8 mouse cellular contexts compared by ENCODE assay signal in the genomic region with DNA sequence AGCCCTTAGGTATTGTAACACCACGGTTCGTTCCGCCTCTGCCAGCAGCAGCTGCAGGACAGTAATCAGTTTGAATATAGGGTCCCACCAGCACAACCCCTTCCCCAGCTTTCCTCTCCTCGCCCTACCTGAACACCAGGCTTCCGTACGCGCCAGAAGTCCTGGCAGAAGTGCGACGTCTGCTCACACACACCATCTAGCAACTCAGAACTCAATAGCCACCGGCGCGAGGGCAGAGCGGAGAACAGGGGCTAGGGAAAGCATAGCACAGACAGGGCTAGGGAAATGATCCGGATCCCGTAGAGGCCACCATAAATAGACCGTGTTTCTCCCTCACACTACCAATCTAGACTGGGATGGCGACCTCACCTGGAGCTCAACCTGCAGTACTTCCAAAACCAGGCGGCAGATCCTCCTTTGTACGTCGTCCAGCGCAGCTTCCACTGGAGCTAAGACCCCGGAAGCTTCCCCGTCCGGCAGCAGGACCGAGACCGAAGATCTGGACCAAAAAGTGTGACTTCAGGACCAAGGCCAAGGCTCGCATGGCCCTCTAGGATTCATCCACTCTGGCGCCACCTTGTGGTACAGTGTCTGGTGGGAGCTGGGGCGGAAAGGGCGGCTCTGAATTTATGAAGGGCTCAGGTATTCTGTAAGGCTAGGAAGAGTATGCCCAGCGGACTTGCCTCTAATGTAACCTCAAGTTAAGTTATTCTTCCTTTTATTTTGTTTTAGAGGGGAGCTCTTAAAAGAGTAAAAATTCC. TPM values are rescaled to one million over a fixed set of nuclear protein-coding genes. Genes with fewer than 3 reads are reported as not detected.
A peak's percentile ranks its signal among the peaks of the same experiment; 100 is the strongest.
DNase-seq lines count a peak whose midpoint lies in the region; ATAC-seq and TF ChIP-seq lines count a peak whose summit lies in the region.

No protein-coding gene starts in this region.

- peak; percentile 59 to 72 for DNase-seq in frontal cortex, postnatal 25 days (ENCODE audit: low spot score in 2 of 2)
- peak; percentile 97 for DNase-seq in embryo, embryonic 10 days (ENCODE audit: low spot score)
- peak; percentile 98 for DNase-seq in heart, adult 11 months
- DNase-seq in limb, embryonic 14.5 days (ENCODE audit: low spot score), result peak; percentile 92
- DNase-seq in spleen, postnatal 10 days (ENCODE audit: low spot score in 2 of 2), result peak; percentile 96 to 98

- TF ChIP-seq POLR2A in limb, embryonic 14.5 days (IDR thresholded peaks at IDR 0.05; ENCODE audit: borderline replicate concordance, extremely low read depth, insufficient read depth, insufficient read length), result no peak

- no peak overlapping the region for H3K9ac ChIP-seq in intestine, postnatal 0 days (ENCODE audit: low read depth, low read length)
- H3K9ac ChIP-seq in limb, embryonic 14.5 days (ENCODE audit: low read depth, low read length, severe bottlenecking), result no peak overlapping the region
- peak overlapping the region; percentile 50 for H3K9ac ChIP-seq in midbrain, embryonic 16.5 days (ENCODE audit: low read depth, low read length)

- peak; percentile 97 for TF ChIP-seq CTCF in intestine, postnatal 0 days (IDR thresholded peaks at IDR 0.05; ENCODE audit: low read depth)

- no peaks in the 10 kb centered on the region for H3K9me3 ChIP-seq in intestine, postnatal 0 days (ENCODE audit: control insufficient read depth)
- no peaks in the 10 kb centered on the region for H3K9me3 ChIP-seq in limb, embryonic 14.5 days (ENCODE audit: control insufficient read depth, low read length)
- no peaks in the 10 kb centered on the region for H3K9me3 ChIP-seq in midbrain, embryonic 16.5 days (replicated peaks; ENCODE audit: control insufficient read depth, low read length, poor library complexity, severe bottlenecking)

- H3K27ac ChIP-seq in intestine, postnatal 0 days (ENCODE audit: low read depth, low read length), result no peak overlapping the region
- H3K27ac ChIP-seq in limb, embryonic 14.5 days (replicated peaks; ENCODE audit: low read depth, low read length), result no peak overlapping the region
- H3K27ac ChIP-seq in midbrain, embryonic 16.5 days (ENCODE audit: low read length), result no peak overlapping the region

- peaks cover 13% of the 10 kb centered on the region; the same call in 1 of the 2 replicates for H3K4me1 ChIP-seq in intestine, postnatal 0 days (replicated peaks; ENCODE audit: control insufficient read depth, insufficient read depth, low read length)
- peaks cover 18% of the 10 kb centered on the region for H3K4me1 ChIP-seq in limb, embryonic 14.5 days (ENCODE audit: control insufficient read depth, insufficient read depth, low read length)
- H3K4me1 ChIP-seq in midbrain, embryonic 16.5 days (ENCODE audit: control insufficient read depth, insufficient read depth, low read length), result peaks cover 34% of the 10 kb centered on the region

- no peaks in the 10 kb centered on the region for H3K36me3 ChIP-seq in intestine, postnatal 0 days (ENCODE audit: control insufficient read depth, insufficient read depth)
- no peaks in the 10 kb centered on the region for H3K36me3 ChIP-seq in limb, embryonic 14.5 days (ENCODE audit: control insufficient read depth, insufficient read depth, low read length)
- no peaks in the 10 kb centered on the region; the same call in 1 of the 2 replicates for H3K36me3 ChIP-seq in midbrain, embryonic 16.5 days (ENCODE audit: control insufficient read depth, insufficient read depth, low read length)

- H3K27me3 ChIP-seq in intestine, postnatal 0 days (replicated peaks; ENCODE audit: control insufficient read depth, insufficient read depth, low read length), result peaks cover 12% of the 10 kb centered on the region
- peaks cover 12% of the 10 kb centered on the region for H3K27me3 ChIP-seq in limb, embryonic 14.5 days (ENCODE audit: control insufficient read depth, insufficient read depth, low read length)
- no peaks in the 10 kb centered on the region for H3K27me3 ChIP-seq in midbrain, embryonic 16.5 days (ENCODE audit: control insufficient read depth, insufficient read depth, low read depth, low read length)

- H3K4me3 ChIP-seq in intestine, postnatal 0 days (ENCODE audit: low read depth, low read length), result peak overlapping the region; percentile 64
- H3K4me3 ChIP-seq in limb, embryonic 14.5 days (replicated peaks; ENCODE audit: low read length), result peak overlapping the region; percentile 47; the same call in 1 of the 2 replicates
- peak overlapping the region; percentile 52 for H3K4me3 ChIP-seq in midbrain, embryonic 16.5 days (ENCODE audit: low read depth, low read length)

- H3K4me2 ChIP-seq in intestine, postnatal 0 days (replicated peaks; ENCODE audit: low read depth), result peak overlapping the region; percentile 88
- H3K4me2 ChIP-seq in limb, embryonic 14.5 days (replicated peaks; ENCODE audit: low read depth, low read length, severe bottlenecking), result peak overlapping the region; percentile 62
- H3K4me2 ChIP-seq in midbrain, embryonic 16.5 days (ENCODE audit: low read length), result peak overlapping the region; percentile 79

- 11% methylated on average over 31 of the region's 31 CpGs for WGBS in intestine, postnatal 0 days
- 6% methylated on average over 31 of the region's 31 CpGs for WGBS in limb, embryonic 14.5 days
- WGBS in midbrain, embryonic 16.5 days, result 9% methylated on average over 31 of the region's 31 CpGs

- ATAC-seq in frontal cortex, adult (ENCODE audit: low TSS enrichment), result no peak
- ATAC-seq in intestine, postnatal 0 days, result no peak
- no peak for ATAC-seq in limb, embryonic 14.5 days (ENCODE audit: low FRiP score, low read depth)
- ATAC-seq in midbrain, embryonic 16.5 days, result no peak

RNA-seq across cellular contexts. Expression of gene 4931428F04Rik, which starts 1.1 kb away (rescaled TPM):
- polyA plus RNA-seq in intestine, postnatal 0 days (2015; fragmentation: Nextera tagmentation; extraction: Ambion mirVana), result 1.5 and 1.7 TPM in 2 replicates
- 30.1 and 37.8 TPM in 2 replicates for polyA plus RNA-seq in limb, embryonic 14.5 days (2012; rRNA removed)
- 9.9 and 12.1 TPM in 2 replicates for polyA plus RNA-seq in limb, embryonic 14.5 days (2014; fragmentation: Nextera tagmentation; extraction: Ambion mirVana)
- polyA plus RNA-seq in midbrain, embryonic 16.5 days (2015; fragmentation: Nextera tagmentation; extraction: Ambion mirVana), result 168 and 175 TPM in 2 replicates

RNA-seq across cellular contexts. Expression of gene Exoc3l, which starts 5.2 kb away (rescaled TPM):
- 2.5 and 3.1 TPM in 2 replicates for polyA plus RNA-seq in intestine, postnatal 0 days (2015; fragmentation: Nextera tagmentation; extraction: Ambion mirVana)
- polyA plus RNA-seq in limb, embryonic 14.5 days (2012; rRNA removed), result 14.4 and 16.3 TPM in 2 replicates
- 7.4 and 9.8 TPM in 2 replicates for polyA plus RNA-seq in limb, embryonic 14.5 days (2014; fragmentation: Nextera tagmentation; extraction: Ambion mirVana)
- 10.5 and 12.0 TPM in 2 replicates for polyA plus RNA-seq in midbrain, embryonic 16.5 days (2015; fragmentation: Nextera tagmentation; extraction: Ambion mirVana)

RNA-seq across cellular contexts. Expression of gene E2f4, which starts 6.7 kb away (rescaled TPM):
- 36.6 and 42.0 TPM in 2 replicates for polyA plus RNA-seq in intestine, postnatal 0 days (2015; fragmentation: Nextera tagmentation; extraction: Ambion mirVana)
- 136 and 180 TPM in 2 replicates for polyA plus RNA-seq in limb, embryonic 14.5 days (2012; rRNA removed)
- polyA plus RNA-seq in limb, embryonic 14.5 days (2014; fragmentation: Nextera tagmentation; extraction: Ambion mirVana), result 76.2 and 78.4 TPM in 2 replicates
- polyA plus RNA-seq in midbrain, embryonic 16.5 days (2015; fragmentation: Nextera tagmentation; extraction: Ambion mirVana), result 40.1 and 41.6 TPM in 2 replicates

RNA-seq across cellular contexts. Expression of gene Elmo3, which starts 14.7 kb away (rescaled TPM):
- 34.2 TPM in 2 replicates for polyA plus RNA-seq in intestine, postnatal 0 days (2015; fragmentation: Nextera tagmentation; extraction: Ambion mirVana)
- 8.8 and 9.6 TPM in 2 replicates for polyA plus RNA-seq in limb, embryonic 14.5 days (2012; rRNA removed)
- 7.3 and 7.7 TPM in 2 replicates for polyA plus RNA-seq in limb, embryonic 14.5 days (2014; fragmentation: Nextera tagmentation; extraction: Ambion mirVana)
- 0.88 and 1.1 TPM in 2 replicates for polyA plus RNA-seq in midbrain, embryonic 16.5 days (2015; fragmentation: Nextera tagmentation; extraction: Ambion mirVana)

RNA-seq across cellular contexts. Expression of gene Nol3, which starts 14.8 kb away (rescaled TPM):
- 0.76 and 0.90 TPM in 2 replicates for polyA plus RNA-seq in intestine, postnatal 0 days (2015; fragmentation: Nextera tagmentation; extraction: Ambion mirVana)
- 2.0 and 2.3 TPM in 2 replicates for polyA plus RNA-seq in limb, embryonic 14.5 days (2012; rRNA removed)
- 2.3 and 3.3 TPM in 2 replicates for polyA plus RNA-seq in limb, embryonic 14.5 days (2014; fragmentation: Nextera tagmentation; extraction: Ambion mirVana)
- 4.5 and 4.7 TPM in 2 replicates for polyA plus RNA-seq in midbrain, embryonic 16.5 days (2015; fragmentation: Nextera tagmentation; extraction: Ambion mirVana)
